Mouse (Mus musculus): ENCODE results near the gene Mrpl47.
A peak's percentile ranks its signal among the peaks of the same experiment; 100 is the strongest.
"Not testable (repeated sequence)": the region's sequence is repeated elsewhere in the genome, so short reads cannot be mapped to it uniquely, and the experiment has no call there.

Mrpl47 gene

DNA sequence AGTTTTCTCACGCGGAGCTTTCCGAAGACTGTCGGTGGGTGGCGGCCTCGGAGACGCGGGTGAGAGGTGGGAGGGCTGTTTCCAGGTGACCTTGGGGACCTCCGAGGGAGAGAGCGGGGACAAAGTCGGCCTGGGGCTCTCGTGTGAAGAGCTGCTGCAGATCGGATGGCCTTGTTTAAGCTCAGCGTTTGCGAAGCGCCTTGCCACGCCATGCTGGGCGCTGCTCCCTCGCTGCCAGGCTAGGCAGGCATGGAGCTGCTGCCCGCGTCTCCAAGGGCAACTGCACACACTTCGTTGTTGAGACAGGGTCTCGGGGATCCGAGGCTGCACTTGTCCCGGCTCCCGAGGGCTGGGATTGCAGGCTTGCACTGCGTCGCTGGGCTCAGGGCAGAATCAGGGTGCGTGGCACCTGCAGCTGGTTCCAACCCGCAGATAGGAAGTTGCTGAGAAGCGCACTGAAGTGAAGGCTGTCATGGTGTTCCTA is at the start of gene Mrpl47:
Gene Mrpl47 (minus strand): TSS at position 434 of the 484 bp plus-strand sequence.
- no peak for DNase-seq

DNA sequence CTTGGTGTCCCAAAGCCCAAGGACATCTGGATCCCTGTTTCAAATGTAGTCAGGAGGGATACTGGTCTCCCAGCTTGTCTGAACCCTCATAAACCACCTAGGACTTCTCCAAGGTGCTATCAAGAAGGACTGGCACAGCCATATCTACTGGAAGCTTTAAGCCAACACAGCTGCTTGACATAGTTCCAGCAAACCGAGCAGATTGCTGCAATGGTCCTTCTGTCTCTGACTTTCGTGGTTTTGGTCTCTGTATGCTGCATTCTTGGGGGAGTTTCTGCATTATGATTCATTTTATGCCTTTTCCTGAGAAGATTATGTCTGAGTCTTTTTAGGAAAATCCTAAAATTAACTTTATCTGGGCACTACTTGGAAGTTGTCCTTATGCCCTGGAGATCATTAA is 33.4 kb upstream of the Mrpl47 start:
- no peak for DNase-seq

DNA sequence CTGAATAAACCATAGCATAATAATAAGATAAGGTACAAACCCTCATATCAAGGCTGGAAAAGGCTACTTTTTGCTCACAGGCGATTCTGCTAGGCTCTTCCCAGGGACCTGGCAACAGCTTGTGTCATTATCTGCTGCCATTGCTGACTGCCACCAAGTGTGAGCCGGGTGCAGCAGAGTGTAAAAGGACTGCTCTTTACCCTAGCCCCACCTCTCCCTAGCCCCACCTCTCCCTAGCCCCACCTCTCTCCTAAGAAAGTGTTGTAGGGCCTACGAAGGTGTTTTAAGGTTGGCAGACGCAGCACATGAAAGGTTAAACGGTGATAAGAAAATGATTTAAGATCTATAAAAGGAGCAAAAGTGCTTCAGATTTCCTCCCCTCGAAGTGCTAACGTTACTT is 26.5 kb upstream of the Mrpl47 start:
- DNase-seq: no peak

GRCm38 (mm10) chr3:32762962-32763361 is 25.6 kb upstream of the Mrpl47 start:
- DNase-seq: no peak

GRCm38 (mm10) chr3:32759212-32759611 is 21.8 kb upstream of the Mrpl47 start:
- DNase-seq: no peak

DNA sequence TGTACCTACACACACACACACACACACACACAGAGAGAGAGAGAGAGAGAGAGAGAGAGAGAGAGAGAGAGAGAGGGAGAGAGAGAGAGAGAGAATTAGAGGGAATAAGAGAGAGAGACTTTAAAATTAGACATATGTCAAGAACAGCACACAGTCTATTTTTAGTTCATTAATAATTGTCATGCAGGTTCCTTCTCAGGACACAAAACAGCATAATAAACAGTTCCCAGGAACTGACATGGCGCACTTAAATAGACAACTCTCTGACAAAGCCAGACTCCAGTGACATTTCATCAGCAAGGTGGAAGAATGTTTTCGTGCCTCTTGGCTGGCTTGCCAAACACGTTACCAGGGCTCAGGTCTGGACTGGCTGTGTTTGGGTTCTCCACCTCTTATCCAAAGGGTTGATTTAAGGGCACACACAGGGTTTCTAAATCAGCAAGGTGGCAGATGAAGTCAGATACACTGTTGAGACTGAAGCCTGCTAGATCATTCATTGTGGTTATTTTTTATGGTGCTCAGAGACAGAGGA is 17.0 kb upstream of the Mrpl47 start:
- DNase-seq: no peak

DNA sequence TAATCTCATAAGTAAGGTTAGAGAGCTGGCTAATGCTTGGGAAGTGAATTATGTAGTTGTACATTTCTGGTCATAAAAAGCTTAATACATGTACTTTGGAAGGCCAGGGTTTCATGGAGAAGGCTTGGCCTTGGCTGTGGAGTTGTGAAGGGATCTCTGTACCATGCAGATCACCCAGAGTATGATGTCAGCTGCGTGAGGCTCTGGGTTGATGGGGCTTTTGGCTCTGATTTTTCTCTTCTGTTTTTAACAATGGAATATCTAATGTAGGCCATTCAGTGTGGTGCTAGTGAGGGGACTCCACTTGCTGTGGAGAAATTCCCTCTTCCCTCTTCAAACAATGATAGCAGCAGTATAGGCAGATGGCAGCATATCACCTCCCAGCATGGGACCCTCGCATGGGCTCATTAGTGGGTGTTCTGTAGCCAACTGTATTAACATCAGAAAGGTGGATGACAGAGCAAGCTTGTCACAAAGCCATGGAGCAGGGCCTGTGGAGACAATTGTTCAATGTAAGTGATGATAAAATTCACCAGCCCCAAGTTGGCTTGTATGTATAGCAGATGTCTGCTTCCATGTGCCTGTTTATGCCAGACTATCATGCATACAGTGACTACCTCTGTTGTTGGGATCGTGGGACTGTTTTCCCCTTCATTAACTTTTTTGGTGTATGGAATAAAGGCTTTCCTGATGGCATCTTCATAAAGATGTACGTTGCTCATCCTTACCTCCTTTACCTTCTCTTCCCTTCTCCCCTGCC is 12.6 kb upstream of the Mrpl47 start:
- no peak for DNase-seq

- no peak for DNase-seq
Observed at GRCm38 (mm10) chr3:32748384-32748783, 11.0 kb upstream of the Mrpl47 start.

DNA sequence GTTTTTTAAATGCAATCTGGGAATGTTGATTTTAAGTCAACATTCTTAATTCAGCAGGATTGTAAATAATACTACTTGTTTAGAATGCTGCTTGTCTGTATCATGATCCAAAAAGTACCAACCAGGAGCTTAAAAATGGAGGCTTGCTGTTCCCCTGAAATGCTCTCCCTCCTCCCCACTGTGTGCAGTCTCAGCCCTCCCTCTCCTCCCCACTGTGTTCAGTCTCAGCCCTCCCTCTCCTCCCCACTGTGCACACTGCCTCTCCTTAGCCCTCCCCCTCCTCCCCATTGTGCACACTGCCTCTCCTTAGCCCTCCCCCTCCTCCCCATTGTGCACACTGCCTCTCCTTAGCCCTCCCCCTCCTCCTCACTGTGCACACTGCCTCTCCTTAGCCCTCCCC is 8.0 kb upstream of the Mrpl47 start:
- DNase-seq: not testable (repeated sequence)

- no peak for DNase-seq
Observed at GRCm38 (mm10) chr3:32745001-32745400, 7.6 kb upstream of the Mrpl47 start.

DNA sequence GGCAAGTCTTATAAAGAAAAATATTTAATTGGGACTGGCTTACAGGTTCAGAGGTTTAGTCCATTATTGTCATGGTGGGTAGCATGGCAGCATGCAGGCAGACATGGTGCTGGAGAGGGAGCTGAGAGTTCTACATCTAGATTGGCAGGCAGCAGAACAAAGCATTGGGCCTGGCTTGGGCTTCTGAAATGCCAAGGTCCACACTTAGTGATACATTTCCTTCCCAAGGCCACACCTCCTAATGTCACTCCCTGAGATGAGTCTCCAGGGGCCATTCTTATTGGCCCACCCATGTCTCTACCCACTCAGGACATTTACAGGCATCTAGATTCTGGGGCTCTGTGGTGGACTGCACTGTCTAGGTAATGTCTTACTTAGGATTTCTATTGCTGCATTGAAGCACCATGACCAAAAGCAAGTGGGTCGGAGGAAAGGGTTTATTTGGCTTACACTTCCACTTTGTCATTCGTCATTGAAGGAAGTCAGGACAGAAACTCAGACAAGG is 4.9 kb upstream of the Mrpl47 start:
- no peak for DNase-seq

DNA sequence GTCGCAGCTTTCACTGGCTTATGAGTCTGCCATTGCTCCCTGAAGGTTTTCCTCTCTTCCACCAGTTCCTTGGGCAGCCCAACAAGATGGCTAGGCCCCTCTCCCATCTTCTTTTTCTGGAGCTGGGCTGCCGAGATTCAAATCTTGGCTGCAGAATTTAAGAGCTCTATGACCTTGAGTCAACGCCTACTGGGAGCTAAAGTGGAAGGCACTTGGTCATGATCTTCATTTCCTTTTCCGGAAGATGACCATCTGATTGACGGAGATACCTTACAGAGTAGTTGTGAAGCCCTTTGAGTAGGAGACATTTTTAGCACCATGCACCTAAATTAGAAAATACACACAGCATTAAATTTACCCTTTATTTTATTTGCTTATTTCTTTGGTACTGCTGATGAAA is 1.1 kb upstream of the Mrpl47 start:
- no peak for DNase-seq

GRCm38 (mm10) chr3:32736244-32737171 is 897 bp downstream of the Mrpl47 start, which contains the start of gene Ndufb5:
Gene Ndufb5 (plus strand): TSS chr3:32736990.
- DNase-seq: peak; percentile 97

GRCm38 (mm10) chr3:32727861-32728260 is 9.5 kb downstream of the Mrpl47 start:
- DNase-seq: no peak

GRCm38 (mm10) chr3:32725951-32726350 is 11.5 kb downstream of the Mrpl47 start:
- no peak for DNase-seq

- no peak for DNase-seq
Observed at GRCm38 (mm10) chr3:32724191-32724590, 13.2 kb downstream of the Mrpl47 start.

DNA sequence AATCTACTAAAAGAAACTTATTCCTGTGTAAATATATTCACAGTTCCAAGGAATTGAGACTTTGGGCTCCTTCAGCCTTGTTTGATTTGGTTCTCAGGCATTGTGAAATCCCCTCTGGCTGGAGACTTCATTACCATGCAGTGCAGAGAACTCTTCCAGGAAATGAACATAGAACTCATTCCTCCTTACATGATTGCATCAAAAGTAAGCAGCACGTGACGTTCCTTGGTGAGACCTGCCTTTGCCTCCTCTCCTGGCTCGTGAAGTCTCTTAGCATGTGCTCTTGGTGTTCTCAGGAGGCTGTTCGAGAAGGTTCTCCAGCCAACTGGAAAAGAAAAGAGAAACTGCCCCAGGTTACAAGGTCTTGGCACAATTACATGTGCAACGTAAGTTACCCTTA is 19.1 kb downstream of the Mrpl47 start:
- DNase-seq: no peak

DNA sequence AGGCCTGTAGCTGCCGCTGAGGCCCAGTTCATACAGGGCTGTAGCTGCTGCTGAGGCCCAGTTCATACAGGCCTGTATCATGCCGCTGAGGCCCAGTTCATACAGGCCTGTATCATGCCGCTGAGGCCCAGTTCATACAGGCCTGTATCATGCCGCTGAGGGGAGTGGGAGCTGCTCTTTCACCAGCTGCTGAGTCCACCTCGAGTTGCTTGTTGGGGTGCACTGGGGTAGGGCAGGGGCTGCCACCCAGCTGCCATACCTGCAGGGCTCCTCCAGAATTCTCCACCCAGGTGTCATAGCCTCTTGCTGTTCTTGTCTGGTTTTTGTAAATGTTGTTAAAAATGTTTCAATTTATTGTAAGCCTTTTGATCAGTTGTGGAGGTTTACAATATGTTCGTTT is 20.0 kb downstream of the Mrpl47 start:
- DNase-seq: not testable (repeated sequence)

DNA sequence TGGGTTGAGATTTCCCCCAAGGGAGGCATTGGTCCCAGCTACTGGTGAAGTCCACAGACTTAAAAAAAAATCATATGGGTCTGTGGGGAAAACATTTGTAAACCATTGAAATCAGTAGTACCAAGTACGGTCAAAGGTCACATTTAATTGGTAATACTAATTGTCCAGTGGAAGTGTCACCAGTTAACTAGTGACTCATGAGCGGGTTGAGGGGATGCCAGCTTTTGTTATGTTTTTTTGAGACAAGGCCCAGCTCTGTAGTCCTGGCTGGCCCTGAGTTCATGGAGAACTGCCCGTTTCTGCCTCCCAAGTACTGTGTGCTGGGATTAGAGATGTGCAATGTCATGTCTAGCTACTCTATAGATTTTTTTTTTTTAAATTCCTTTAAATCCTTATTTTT is 23.7 kb downstream of the Mrpl47 start:
- no peak for DNase-seq

- DNase-seq: no peak
Observed at GRCm38 (mm10) chr3:32709388-32709787, 28.0 kb downstream of the Mrpl47 start.

DNA sequence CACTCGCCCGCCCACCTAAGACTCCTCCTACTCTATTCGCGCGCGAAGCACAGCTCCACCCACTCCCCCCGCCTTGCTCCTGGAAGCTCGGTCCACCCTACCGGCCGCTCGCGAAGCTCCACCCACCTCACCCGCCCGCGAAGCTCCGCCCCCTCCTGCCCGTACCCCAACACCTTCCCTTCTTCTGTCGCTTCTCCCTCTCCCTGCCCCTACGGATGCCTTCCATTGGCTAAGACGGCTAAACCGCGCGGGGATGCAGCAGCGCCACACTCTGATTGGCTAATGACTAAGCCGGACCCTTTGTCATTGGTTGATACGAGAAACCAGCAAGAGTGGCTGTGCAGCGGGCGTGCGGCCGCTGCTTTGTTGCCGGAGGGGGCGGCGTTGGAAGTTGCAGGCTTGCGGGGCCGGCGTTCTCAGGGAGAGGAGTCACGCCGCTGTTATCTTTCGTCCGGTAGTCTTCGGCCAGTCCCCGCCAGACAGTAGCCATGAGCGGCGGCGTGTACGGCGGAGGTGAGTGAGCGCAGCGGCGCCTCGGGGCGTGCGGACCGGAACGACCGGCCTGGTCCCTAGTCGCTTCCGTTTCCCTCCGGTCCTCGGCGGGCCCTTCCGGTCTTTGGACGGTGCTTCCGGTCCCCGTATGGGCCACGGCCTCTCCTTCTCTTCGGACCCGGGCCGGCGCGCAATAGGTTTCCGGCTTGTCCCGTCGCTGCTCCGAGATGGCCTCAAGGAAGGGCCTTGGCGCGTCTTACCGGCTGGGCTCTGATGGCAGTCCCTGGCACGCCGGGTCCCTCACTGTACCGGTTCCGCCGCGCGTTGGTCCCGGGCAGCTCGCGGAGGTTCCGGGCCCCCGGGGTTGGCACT is 28.8 kb downstream of the Mrpl47 start:
- peak; percentile 98 for DNase-seq

DNA sequence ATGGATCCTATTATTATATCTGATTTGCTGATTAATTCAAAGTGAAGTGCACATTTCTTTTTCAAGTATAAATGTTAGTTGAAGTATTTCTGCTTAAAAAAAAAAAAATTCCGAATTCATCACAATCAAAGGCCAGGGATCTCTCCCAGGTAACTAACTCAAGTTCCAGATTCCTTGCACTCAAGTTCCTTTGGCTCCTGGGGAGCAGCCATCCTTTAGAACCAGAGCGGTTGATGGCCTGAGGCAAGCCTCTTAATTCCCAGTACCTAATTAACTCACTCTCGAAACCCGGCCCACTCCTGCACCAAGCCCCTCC is 29.4 kb downstream of the Mrpl47 start:
- no peak for DNase-seq
